Mouse (Mus musculus) G1E-ER4 (cell line): Measurements from ENCODE around the gene Il1rl2. TPM values are rescaled to one million over a fixed set of nuclear protein-coding genes. Genes with fewer than 3 reads are reported as not detected.

Experiments used
- GATA1 ChIP-seq: IDR thresholded peaks from one replicate; pipeline ENCODE4 v1.8.0; 2012; ENCODE audit warnings: low read length, inconsistent platforms
- polyA plus RNA-seq: library from polyadenylated mRNA; stranded (reverse); fragments of >175 nt; gene quantifications from 2 replicates; pipeline ENCODE4 v1.2.3, GENCODE M21; 2012

Gene Il1rl2
- polyA plus RNA-seq, result not detected in 2 replicates

DNA sequence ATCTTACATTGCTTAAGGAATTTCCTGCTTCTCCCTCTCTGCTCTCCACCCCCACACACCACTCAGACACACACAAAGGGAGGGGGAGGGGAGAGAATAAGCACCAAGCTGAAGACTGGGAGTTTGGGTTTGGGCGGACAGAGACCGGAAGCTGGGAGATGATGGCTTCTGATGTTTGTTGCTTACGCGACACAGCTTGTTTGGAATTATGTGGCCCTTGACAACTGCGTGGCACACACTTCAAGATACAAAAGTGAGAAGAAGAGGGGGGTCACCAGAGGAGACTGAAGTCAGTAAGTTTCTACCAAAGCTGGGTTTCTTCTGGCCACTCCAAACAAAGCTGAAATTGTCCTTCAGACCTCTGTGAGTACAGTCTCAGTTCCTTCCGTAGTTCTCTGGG, at the start of gene Il1rl2:
Gene Il1rl2 (plus strand): TSS at position 154 of the 400 bp plus-strand sequence.
- TF ChIP-seq GATA1, result no peak

DNA sequence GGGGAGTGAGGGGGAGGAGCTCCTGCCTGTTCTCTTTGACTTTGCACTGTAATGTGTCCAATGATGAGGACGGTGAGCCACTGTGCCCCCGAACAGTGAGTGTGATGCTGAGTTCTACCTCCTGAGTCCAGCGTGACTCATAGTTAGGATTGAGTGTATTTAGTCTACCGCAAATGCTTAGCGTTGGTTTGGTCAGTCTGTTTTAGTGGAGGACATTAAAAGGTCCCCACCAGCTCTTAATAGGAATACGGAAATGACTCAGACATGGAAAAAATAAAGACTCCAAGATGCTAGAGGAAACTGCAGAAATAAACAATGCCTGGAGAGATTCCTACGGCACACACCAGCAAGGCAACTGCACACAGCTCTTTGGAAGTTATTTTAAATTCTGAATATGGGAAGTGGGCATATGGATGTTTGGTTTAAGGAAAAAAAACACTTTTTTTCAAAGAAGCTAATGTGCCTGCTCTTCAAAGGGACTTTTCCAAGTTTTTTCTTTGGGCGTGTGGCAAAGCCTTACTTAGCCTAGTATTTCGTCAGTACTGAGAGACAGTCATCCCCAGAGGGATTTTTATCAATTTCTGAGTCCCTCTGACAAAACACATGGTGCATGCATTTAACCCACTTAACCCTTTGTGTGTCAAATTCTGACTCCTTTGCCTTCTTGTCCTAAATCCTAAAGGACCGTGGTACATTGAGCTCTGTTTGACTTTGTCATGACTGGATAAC, 49.0 kb upstream of the Il1rl2 start:
- no peak for TF ChIP-seq GATA1

DNA sequence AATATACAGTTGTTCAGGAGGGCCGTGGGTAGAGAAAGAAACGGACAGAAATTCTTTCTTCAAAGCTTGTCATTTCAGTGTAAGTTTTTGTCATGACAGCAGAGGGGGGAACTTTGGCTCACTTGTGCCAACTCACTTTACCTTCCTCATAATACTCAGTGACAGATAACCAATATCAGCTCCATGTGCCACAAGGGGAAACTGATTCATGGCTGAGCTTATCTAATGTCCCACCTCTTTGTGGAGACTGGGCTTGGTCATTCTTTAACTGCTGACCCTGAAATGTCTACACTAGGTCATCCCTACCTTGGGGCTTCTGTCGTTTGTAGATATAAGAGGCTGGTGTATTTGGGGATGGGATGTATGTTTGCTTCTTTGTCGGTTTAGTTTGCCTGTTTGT, 46.5 kb upstream of the Il1rl2 start:
- no peak for TF ChIP-seq GATA1

DNA sequence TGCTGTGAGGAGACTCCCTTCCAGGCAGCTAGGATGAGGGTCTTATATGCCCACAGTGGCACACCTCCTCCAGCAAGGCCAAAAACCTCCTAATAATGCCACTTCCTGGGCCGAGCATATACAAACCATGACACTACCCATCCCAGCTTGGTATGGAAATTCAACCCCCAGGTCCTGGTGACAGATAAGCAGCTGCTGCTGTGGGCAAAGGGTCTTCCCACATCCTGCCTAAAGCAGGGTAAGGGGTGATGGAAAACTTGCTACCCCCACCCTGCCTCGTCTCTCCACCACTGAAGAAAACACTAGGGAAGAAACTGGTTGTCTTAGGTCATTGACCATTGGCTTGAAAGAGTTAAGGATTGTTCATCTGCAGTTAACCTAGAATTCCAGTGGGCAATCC, 45.7 kb upstream of the Il1rl2 start:
- no peak for TF ChIP-seq GATA1

DNA sequence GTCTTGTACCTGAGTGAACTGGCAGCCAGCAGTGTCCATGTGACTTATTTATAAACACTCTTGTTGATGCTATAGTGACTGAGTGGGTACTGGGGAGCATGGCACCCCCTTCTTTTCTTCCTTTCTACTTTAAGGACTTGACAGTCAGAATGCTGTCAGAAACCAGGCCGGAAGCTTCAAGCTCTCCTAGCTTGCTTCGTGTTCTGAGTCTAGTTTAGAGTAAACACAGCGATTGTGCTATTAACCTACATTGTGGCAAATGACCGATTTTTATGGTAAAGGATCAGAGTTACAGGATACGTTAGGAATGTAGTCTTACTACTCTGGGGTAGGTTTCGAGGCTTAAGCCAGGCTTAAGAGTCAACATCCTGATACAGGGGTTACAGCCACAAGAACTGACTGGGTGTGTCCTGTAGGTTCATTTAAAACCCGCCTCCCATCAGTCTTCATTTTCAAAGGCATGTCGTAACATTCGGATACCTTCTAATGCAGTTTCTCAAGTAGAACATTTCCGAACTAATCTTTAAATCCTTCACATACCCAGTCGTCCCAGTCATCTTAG, 45.1 kb upstream of the Il1rl2 start:
- no peak for TF ChIP-seq GATA1

DNA sequence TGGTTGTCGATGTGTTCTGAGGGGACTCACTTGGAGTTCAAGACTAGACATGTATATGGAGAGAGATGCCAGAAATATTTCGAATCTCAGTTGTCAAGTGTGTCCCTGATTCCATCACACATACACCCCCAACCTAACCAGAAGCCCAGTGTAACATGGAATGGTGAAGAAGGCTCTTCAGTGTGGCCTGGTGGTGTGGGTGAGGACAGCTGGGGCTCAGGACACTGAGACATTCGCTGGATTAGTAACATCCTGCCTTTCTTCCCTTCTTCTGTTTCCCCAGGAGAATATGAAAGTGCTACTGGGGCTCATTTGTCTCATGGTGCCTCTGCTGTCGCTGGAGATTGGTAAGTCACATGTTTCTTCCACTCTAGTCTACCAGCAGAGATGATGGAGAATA, 42.5 kb upstream of the Il1rl2 start:
- TF ChIP-seq GATA1, result no peak

DNA sequence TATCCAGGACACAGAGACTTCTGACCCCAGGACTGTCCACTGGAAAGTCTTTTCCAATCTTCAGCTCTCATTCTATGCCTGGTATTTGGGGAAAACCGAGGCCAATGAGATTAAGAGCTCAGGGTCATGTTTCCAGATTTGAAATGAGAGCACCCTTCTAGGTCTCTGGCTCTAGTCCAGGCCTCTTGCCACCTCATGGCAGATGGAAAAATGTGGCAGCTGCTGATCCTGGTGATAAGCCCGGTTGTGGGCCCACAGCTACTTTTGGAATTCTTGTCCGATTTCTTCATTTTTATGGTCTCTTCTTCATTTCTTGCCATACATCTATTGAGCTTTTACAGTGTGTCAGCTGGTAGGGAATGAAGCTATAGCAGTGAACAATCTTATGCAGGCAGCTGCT, 42.0 kb upstream of the Il1rl2 start:
- no peak for TF ChIP-seq GATA1

DNA sequence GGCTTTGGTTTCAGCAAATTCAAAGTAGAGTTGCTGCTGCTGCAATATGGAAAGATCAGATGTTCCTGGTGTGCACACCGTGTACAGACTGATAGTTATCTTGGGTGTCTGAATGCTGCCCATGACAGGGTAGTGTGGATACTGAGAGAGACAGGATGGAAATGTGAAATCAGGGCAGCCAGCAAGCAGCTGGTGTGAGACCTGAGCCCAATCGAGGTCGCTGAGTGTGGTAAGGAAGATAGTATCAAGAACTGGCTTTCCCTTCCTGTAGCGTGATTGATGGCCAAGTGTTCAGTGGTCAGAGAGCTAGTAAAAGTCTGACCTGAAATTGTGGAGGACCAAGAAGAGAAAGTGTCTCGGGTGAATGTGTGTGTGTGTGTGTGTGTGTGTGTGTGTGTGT, 40.4 kb upstream of the Il1rl2 start:
- no peak for TF ChIP-seq GATA1

DNA sequence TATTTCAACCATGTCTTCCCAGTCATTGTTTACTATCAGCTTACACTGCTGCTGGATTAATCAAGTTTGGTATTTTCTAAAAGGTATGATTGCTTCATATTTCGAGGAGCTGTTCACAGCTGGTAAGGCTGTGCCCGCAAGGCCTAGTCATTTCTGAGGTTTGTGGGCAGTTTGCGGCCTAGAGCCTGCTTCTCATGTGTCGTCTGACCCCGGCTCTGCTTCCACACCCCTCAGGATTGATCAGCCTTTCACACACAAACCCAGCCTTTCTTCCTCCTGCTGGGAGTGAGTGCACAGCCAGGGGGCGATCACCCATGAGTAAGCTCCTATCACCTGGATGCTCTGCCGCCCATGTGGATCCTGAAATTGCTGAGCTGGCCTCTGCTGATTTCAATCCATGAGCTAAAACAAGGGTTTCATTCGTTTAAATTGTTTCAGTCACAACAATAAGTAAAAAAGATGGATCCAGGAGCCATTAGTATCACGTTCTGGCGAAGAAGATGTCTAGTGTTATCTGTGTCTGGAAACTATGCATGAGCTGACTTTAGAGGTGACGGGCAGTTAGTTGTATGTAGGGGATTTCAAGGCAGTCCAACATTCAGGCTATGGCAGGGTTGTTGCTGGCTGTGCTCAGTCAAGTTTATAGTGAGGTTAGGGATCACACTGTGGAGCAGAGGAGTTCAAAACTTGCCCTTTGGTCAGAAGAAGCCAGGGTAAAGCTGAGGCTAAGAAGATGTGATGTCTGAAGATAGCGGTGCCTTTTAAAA, 33.7 kb upstream of the Il1rl2 start:
- TF ChIP-seq GATA1, result no peak

DNA sequence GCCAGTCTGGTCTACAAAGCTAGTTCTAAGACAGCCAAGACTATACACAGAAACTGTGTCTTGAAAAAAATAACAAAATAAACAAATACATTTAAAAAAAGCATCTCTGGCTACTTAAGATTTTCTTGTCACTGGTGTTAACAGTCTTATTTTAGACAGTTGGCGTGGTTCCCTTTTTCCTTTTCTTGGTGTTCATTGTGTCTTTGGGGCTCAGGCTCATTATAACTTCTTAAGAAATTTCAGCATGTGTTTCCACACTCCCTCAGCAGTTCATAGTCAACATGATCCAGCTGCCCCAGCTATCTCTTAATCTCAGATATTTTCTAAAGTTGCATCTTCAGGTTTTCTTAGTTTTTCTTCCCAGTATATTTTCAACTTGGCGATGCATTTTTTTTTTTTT, 32.2 kb upstream of the Il1rl2 start:
- no peak for TF ChIP-seq GATA1

DNA sequence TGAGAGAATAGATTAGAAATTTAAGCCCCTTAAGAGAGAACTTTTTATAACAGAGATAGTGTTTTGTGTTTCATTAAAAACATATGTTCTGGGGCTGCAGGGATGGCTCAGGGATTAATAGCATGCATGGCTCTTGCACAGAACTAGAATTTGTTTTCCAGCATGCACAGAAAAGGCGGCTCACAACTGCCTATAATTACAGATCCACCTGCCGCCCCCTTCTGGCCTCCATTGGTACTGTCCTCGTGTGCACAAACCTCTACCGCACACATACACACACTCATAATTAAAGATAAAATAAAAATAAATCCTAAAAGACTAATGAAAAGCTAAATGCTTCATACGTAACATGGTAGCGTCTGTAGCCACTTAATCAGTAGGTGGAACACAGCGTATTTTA, 30.5 kb upstream of the Il1rl2 start:
- TF ChIP-seq GATA1, result no peak

DNA sequence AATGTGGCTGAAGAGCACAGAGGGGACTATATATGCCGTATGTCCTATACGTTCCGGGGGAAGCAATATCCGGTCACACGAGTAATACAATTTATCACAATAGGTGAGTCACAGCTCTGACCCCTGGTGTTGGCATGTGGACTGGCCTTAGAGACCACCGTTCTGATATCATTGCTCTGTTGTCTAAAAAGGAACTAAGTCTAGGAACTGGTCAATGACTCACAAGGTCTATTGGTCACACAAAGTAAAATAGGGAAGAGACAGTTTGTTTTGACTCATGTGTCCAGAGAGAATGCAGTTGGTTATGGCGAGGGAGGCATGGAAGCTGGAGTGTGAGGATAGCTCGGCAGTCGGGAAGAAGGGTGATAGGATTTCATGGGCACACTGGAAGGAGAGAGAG, 29.6 kb upstream of the Il1rl2 start:
- no peak for TF ChIP-seq GATA1

DNA sequence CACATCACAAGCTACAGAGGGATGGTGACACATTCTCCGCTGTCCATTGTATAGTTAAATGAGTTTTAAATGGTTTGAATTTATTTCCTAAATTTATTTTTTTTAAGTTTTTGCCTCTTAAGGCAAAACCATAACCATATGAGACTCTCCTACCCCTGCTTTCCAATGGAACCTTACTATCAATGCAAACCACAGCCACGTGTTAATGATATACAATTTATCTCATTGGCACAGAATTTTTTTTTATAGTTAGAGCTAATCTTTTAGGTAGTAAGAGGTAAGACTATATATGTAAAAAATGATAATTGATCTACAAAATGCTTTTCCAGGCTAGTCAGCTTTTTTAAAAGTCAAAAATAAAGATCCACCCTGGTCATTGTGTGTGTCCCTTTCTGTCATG, 26.4 kb upstream of the Il1rl2 start:
- no peak for TF ChIP-seq GATA1

DNA sequence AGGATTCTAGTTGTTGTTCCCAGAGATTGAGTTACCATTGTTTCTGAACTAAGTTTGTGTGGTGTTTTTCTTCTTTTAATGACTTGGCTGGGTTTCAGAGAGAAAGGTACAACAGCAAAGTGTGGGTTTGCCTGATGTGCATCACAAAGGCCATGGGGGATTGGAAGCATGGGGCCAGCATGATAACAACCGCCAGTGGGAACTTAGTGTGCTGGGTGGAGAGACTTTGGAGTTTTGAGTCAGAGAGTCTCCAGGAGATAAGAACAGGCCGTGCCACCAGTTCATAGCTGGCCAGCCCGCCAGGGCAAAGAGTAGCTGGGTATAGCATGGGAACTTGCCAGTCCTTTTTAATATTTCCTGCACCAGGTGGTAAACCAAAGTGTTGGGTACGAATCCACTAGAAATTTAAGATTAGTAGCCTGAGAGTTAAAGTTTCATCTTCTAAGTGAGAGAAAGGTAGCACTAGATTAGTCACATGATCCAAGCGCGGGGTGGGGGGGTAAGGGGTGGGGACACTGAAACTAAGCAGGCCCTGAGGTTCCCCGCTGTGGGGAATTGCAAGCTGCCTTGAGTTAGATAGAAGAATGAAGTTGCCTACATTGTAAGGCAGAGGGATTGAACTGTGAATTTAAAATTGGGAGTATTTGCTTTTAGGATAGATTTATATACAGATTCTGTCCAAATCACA, 21.1 kb upstream of the Il1rl2 start:
- TF ChIP-seq GATA1, result no peak

DNA sequence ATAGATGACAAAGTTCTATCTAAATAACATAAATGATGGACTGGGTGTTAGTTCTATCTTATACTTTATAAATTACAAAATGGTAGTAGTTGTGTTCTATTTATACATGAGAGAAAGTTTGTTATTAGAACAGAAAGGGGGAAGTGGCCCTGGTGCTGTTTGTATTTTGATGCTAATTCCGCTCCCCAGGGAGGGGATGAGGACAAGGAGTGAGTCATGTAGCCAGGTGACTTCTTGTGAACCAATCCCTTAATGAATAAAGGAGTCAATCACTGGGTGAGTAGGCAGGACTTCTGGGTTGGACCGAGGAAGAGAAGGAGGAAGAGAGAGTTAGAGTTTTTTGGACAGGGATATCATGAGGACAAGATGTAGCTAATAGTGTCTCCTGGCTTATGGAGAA, 18.3 kb upstream of the Il1rl2 start:
- no peak for TF ChIP-seq GATA1

DNA sequence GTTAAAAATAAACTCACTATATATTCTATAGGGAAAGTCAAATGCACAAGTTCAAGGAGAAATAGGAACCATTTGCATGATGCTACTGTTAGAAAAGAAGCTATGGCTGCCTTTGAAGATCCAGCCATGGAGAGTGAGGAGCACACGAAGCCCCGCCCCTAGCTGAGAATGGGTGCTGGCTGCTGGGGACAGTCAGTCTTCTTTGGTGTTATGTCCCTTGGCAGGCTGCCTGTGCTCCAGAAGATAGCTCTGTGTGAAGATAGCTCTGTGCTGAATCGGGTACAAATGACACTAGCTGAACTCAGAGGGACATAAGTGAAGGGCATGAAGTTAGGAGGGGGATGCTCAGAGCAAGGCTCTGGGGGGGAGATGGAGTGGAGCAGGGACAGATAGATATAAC, 13.3 kb upstream of the Il1rl2 start:
- TF ChIP-seq GATA1, result no peak
